Mouse (Mus musculus) left cerebral cortex, adult 8-10 months (tissue): Measurements from ENCODE around the gene Chd2. TPM values are rescaled to one million over a fixed set of nuclear protein-coding genes. Genes with fewer than 3 reads are reported as not detected.
"Not testable (repeated sequence)": the region's sequence is repeated elsewhere in the genome, so short reads cannot be mapped to it uniquely, and the experiment has no call there.

ENCODE experiments used
- DNase-seq, 2 experiments: peaks; one replicate each; pipeline ENCODE4 v3.0.0; 2022; ENCODE audit warnings: low spot score in 2 of 2
- total RNA-seq, 4 experiments: library from RNA; stranded (reverse); gene quantifications; 2 replicates each; pipeline ENCODE4 v1.2.4; 2022

Chd2 gene
- total RNA-seq, result 10 to 100 TPM; 45.2 to 57.4 (median 48.6) TPM

- peak in 1 of 2 experiments; percentile 64 for DNase-seq
These were observed at the start of gene Chd2 for GRCm38 (mm10) chr7:73541412-73542130. Gene Chd2, minus strand, starts transcription at chr7:73541830.

DNA sequence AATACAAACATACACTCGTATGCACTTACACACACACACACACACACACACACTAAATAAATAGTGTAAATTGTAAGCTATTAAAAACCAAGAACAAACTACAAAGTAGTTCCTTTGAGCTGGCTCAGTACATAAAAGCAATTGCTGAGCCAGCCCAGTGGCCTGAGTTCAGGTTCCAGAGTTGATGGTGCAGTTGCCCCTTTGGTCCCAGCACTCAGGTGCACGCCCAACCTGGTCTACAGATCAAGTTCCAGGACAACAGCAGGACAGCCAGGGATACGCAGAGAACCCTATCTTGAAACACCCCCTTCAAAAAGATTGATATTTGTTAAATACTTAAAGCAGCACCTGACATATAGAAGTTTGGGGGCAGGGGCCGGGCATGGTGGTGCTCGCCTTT, 49.1 kb upstream of the Chd2 start:
- no peak for DNase-seq

DNA sequence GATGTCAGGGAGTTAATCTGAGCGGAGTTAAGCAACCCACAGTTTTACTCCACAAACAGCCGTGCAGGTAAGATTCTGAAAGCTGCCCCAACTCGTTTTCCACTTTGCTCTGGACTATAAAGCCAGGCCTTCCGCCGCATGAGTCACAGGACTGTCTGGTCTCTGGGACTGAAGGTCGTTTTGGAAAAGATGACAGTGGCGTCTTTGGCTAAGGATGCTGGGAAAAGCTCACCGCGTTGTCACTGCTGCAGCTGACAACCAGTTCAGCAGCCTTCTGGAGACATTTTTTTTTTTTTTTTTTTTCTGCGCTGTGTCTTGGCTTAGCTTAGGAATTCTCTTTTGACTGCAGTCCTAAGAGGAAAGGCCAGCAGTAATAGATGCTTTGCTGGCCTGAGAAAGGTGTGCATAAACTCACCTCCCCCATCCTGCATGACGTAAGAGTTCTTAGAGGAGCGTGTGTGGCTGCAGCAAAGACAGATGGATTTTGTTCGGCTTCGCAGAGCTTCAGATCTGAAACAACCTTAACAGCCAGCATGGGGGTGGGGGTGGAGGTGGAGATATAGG, 47.7 kb upstream of the Chd2 start:
- DNase-seq, result peak in 1 of 2 experiments; percentile 42

DNA sequence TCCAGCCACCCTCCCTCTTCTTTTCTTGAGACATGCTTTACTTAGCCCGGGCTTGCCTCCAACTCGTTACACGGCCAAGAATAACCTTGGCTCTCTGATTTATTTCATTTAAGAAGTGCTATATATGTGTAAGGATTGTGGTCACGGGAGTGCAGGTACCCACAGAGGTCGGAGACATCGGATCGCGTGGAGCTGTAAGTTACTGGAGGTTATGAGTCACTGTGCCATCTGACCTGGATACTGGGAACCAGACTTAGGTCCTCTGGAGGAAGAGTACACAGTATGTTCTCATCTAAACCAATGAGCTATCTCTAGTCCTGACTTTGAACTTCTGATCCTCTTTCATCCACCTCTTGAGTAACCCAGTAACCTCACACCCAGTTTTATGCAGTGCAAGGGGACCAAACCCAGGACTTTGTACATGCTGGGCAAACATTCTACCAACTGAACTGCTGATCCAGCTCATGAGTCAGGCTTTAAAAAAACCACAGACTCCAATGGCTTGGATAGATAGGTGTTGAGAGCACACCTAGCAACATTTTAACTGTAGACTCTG, 46.8 kb upstream of the Chd2 start:
- DNase-seq, result peak in 1 of 2 experiments; percentile 40

- peak in 1 of 2 experiments; percentile 73 for DNase-seq
These were observed 45.1 kb upstream of the Chd2 start for GRCm38 (mm10) chr7:73586717-73587116.

DNA sequence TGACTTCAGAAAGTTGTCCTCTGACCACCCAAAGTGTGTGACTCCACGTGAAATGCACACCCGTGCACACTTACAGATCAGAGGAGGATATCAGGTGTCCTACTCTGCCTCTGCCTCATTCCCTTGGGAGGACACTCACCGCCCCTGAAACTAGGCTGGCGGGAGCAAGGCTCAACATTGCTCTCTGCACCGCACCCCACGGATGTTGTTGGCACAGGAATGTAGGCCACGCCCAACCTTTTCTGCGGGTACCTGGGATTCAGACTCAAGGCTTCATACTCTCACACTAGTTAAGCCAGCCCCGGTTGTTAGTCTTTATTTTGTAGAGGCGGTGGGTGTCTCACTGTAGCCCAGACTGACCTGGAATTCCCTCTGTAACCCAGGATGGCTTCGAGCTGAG, 44.6 kb upstream of the Chd2 start:
- no peak for DNase-seq

GRCm38 (mm10) chr7:73585114-73586032, 43.7 kb upstream of the Chd2 start:
- DNase-seq, result no peak

GRCm38 (mm10) chr7:73584009-73584995, 42.7 kb upstream of the Chd2 start:
- no peak for DNase-seq

- no peak for DNase-seq
These were observed 41.8 kb upstream of the Chd2 start for GRCm38 (mm10) chr7:73583400-73583799.

DNA sequence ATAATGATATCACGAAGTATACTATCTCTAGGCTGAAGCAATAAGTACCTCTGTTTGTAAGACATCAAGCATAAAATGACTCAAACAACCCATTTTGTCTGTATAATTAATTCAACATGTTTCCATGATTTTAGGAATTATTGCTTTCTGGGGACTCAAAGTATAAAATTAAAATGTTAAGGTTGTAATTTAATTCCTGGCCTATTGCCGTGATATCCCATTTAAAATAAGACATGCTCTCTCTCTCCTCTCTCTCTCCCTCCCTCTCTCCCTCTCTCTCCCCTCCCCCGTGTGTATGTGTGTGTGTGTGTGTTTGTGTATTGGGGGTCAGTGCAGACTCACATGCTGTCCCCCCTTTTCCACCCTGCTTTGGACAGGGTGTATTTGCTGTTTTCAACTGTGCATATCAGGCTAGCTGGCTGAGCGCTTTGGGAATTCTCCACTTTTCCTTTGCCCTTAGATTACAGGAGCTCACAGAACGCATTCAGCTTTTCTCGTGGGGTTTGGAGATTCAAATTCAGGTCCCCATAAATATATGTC, 40.3 kb upstream of the Chd2 start:
- DNase-seq, result no peak

- no peak for DNase-seq
These were observed 37.6 kb upstream of the Chd2 start for GRCm38 (mm10) chr7:73579072-73579731.

GRCm38 (mm10) chr7:73577888-73578421, 36.3 kb upstream of the Chd2 start:
- DNase-seq, result peak in 1 of 2 experiments; percentile 3

- no peak for DNase-seq
These were observed 34.7 kb upstream of the Chd2 start for GRCm38 (mm10) chr7:73576101-73576936.

GRCm38 (mm10) chr7:73575257-73575656, 33.6 kb upstream of the Chd2 start:
- DNase-seq, result no peak

- DNase-seq, result not testable (repeated sequence)
These were observed 33.0 kb upstream of the Chd2 start for GRCm38 (mm10) chr7:73574673-73575072.

- no peak for DNase-seq
These were observed 30.9 kb upstream of the Chd2 start for GRCm38 (mm10) chr7:73572571-73572970.

GRCm38 (mm10) chr7:73568801-73569403, 27.3 kb upstream of the Chd2 start:
- DNase-seq, result no peak

DNA sequence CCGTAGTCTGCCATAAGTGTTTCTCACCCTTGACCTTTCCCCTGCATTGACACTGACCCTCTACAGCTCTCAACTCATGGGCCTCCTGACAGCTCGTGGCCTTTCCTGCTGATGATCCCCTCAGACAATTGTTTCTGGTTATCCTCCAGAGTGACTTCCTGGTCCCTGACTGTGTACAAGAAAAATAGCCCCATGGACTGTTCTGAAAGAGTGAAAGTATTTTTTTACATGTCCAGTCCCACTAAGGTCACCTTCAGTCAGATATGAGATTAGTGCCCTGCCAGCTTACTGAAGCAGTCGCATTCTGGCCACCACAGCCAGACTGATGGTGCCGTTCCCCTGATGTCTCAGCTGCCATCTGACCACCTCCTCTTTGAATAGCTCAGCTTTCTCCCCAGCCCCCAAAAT, 26.1 kb upstream of the Chd2 start:
- DNase-seq, result no peak
